Mouse (Mus musculus) lung, adult 2 months (tissue): ENCODE measurements around the gene Jaml. TPM values are rescaled to one million over a fixed set of nuclear protein-coding genes. Genes with fewer than 3 reads are reported as not detected.

Experiments
- DNase-seq: peaks from one replicate; pipeline ENCODE4 v3.0.0; 2022
- H3K4me1 ChIP-seq: fragments of 200-500 bp; 2 replicates; pipeline ENCODE4 v1.6.1; 2011; ENCODE audit warnings: low read length; ENCODE audit not compliant: control insufficient read depth, insufficient read depth
- H3K4me3 ChIP-seq: fragments of 200-500 bp; replicated peaks from 2 replicates; pipeline ENCODE3; 2011; ENCODE audit warnings: low read depth, mild to moderate bottlenecking, control low read depth, low read length; ENCODE audit errors: extremely low read depth
- CTCF ChIP-seq: fragments of 200-500 bp; IDR thresholded peaks from 2 replicates; pipeline ENCODE4 v1.5.1; 2011; ENCODE audit warnings: mild to moderate bottlenecking, low read length, control low read depth; ENCODE audit not compliant: insufficient read depth
- POLR2A ChIP-seq: fragments of 200-500 bp; IDR thresholded peaks from 2 replicates; pipeline ENCODE4 v1.6.1; 2011; ENCODE audit warnings: low read depth, mild to moderate bottlenecking, control low read depth, low read length, borderline replicate concordance; ENCODE audit errors: extremely low read depth
- WGBS: fragments of 180-500 bp; shearing (Covaris S2); methylation state at CpG from one replicate; pipeline ENCODE4 v1.1.7; 2018; 5-methylcytosine and 5-hydroxymethylcytosine counted together
- polyA plus RNA-seq: library from polyadenylated mRNA; depleted of rRNA; stranded (reverse); fragments of >200 nt; gene quantifications from 2 replicates; pipeline ENCODE4 v1.2.3, GENCODE M21; 2012

Jaml gene
- polyA plus RNA-seq, 1 experiment = 1.3 TPM

GRCm38 (mm10) chr9:45098426-45098825 is 19.4 kb downstream of the Jaml start:
- DNase-seq = no peak
- no peak overlapping the region for H3K4me3 ChIP-seq
- no peaks in the 10 kb centered on the region; the same call in 1 of the 2 replicates for H3K4me1 ChIP-seq
- WGBS = 41% methylated on average over 3 of the region's 3 CpGs
- TF ChIP-seq POLR2A (no peak), CTCF (no peak)

DNA sequence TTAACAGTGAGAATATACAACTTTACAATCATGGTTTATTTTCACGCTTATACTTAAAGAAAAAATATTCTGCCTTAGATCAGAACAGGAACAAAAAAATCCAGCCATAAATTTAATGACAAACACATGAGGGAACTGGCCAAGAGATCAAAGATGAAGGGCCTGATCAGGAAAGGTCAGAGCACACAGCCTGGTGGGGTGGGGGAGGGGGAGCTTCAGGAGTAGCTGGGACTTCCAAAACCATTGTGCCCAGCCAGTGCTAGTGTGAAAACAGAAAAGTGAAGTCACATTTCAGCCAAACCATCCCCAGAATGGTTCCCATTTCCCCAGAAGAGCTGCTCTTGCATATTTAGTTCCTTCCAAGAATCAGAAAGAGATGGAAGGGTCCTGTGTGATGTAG is 23.5 kb downstream of the Jaml start:
- H3K4me1 ChIP-seq = no peaks in the 10 kb centered on the region
- H3K4me3 ChIP-seq = no peak overlapping the region
- DNase-seq = no peak
- no peak for TF ChIP-seq POLR2A
- no peak for TF ChIP-seq CTCF
- WGBS = 77% methylated on average over 1 of the region's 1 CpGs

GRCm38 (mm10) chr9:45103211-45103979 is 24.4 kb downstream of the Jaml start:
- H3K4me3 ChIP-seq = no peak overlapping the region
- DNase-seq = no peak
- H3K4me1 ChIP-seq = no peaks in the 10 kb centered on the region
- WGBS = 48% methylated on average over 11 of the region's 11 CpGs
- TF ChIP-seq CTCF (no peak), POLR2A (no peak)

DNA sequence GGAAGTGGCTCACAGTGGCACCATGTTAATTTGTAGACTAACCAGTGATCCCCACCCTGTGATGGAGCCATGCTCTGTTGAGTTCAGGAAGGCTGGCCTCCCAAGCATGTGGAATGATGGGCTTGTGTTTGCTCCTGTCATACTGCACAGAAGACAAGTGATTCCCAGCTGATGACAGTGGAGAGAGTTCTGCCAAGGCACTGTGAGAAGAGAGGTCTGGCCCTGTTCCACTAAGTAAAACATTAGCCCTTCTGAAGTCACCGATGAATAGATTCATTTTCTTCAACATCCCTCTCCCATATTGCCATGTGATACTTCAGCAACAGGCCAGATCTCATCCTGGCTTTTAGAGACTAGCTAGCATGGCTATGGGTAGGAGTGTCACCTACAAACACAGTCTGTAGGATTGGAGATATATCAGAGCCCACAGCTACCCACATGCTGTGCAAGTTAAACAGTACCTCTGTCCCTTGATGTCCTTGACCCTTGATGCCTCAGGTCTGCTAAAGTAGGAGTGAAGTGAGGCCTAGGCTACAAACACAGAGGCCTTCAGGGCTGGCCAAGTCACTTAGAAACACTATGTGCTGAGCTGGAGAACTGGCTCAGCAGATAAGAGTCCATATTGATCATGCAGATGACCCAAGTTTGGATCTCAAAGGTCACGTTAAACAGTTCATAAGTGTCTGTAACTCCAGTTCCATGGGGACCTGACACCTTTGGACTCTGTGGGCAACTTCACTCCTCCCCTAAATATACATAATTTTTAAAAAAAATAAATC is 26.8 kb downstream of the Jaml start:
- TF ChIP-seq CTCF (no peak), POLR2A (no peak)
- WGBS = 80% methylated on average over 2 of the region's 2 CpGs
- Histone ChIP-seq H3K4me1 (no peaks in the 10 kb centered on the region), H3K4me3 (no peak overlapping the region)
- no peak for DNase-seq

DNA sequence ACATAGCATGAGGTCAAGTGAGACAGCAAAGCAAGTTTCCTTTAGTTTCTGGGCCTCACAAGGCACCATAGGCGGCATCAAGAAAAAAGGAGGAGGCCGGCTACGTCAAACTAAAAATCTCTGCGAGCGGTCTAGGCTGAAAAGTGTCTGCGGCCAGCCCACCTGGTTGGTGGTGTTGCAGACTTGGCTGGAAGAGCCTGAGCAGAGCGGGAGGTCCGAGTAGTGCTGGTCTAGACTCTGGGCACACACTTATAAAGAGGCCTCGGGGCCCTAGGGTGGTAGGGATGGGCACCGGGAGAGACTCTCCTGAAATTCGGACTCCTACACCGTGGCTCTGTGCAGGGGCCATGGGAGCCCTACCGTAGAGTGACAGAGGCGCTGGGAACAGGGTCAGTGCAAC is 36.7 kb downstream of the Jaml start:
- TF ChIP-seq POLR2A = no peak
- TF ChIP-seq CTCF = no peak
- Histone ChIP-seq H3K4me3 (no peak overlapping the region), H3K4me1 (no peaks in the 10 kb centered on the region)
- WGBS = 14% methylated on average over 14 of the region's 14 CpGs
- no peak for DNase-seq

DNA sequence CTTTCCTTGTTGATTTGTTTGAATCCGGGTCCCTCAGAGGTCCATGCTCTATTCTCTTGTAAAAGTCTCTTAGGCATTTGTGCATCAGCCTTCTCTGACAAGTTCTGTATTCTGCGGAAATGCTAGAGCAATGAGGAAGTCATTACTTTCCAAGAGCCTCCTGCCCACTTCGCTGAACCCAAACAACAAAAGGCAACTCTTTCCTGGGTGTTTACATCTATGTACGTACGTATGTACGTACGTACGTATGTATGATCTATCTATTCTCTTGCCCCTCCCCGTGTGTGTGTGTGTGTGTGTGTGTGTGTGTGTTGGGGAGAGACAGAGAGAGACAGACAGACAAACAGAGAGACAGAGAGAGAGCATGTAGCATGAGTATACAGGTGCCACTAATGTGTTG is 37.8 kb downstream of the Jaml start:
- whole genome bisulfite sequencing = 44% methylated on average over 9 of the region's 9 CpGs
- no peak for DNase-seq
- Histone ChIP-seq H3K4me1 (no peaks in the 10 kb centered on the region), H3K4me3 (no peak overlapping the region)
- TF ChIP-seq POLR2A = no peak
- TF ChIP-seq CTCF = no peak

DNA sequence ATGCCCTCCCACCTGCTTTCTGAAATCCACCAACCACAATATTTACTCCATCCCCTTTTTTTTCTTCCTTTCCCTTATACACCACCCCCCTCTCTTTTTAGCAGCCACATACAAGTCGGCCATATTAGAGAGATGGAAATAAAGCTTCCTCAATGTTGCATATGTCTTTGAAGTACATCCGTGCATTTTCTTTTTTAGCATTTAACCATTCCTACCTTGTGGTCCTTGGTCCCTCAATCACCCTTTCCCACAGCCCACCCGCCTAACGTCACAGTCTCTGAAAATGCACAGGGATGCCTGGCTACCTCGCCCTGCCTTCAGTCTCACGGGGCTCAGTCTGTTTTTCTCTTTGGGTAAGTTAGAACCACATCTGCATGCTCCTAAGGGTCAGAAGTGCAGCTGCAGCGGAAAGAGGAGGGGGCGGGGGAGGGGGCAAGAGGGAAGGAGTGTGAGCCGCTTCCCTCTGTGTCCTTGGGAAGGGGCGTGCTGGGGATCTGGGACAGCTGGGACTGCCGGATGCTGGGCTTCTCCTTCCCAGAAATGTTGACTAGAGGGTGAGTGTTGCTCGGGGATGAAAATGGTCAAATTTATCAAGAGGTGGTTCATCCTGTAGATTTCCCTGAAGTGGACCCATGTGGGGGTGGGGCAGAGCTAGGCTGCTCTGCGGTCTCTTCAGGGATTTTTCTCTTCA is 38.9 kb downstream of the Jaml start, which contains the start of gene Scn2b:
TSS of gene Scn2b (plus strand) at position 42 of the 691 bp plus-strand sequence.
- TF ChIP-seq CTCF (no peak), POLR2A (no peak)
- no peaks in the 10 kb centered on the region for H3K4me1 ChIP-seq
- DNase-seq = no peak
- no peak within 1 kb of the TSS for H3K4me3 ChIP-seq
- 7% methylated on average over 13 of the region's 13 CpGs for WGBS

- WGBS = 37% methylated on average over 10 of the region's 10 CpGs
- no peak overlapping the region for H3K4me3 ChIP-seq
- DNase-seq = no peak
- H3K4me1 ChIP-seq = no peaks in the 10 kb centered on the region
- TF ChIP-seq CTCF (no peak), POLR2A (no peak)
Observed at GRCm38 (mm10) chr9:45118552-45118951, 39.6 kb downstream of the Jaml start.

DNA sequence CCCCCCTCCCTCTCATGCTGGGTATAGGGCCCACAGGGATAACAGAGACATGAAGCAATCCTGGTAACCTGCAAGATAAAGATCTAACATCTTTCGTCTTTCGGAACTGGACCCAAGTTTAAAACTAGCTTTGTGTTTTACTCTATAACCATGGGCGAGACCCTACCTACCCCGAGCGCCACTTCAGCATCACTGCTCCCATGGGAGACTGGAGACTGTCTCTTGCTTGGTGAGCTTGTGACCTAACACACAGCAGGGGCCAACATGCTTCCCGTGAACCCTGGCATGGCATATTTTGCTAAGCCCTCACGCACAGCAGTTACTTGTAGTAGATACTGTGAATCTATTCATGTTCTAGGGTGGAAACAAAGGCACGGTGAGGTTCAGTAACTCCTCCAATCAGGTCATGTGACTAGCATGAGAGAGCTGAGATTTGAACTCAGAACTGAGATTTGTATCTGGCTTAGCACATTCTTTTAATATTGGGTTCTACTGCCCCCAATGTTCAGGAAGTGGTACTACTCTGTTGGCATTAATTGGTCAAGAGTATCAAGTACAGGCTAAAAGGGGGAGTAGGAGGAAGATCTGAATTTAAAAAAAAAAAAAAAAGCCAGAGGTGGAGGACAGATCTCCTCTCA is 40.5 kb downstream of the Jaml start:
- WGBS = 88% methylated on average over 8 of the region's 8 CpGs
- DNase-seq = no peak
- Histone ChIP-seq H3K4me3 (no peak overlapping the region), H3K4me1 (no peaks in the 10 kb centered on the region)
- no peak for TF ChIP-seq CTCF
- no peak for TF ChIP-seq POLR2A
